Mouse (Mus musculus) small intestine, adult 2 months (tissue): ENCODE measurements at regions not wholly inside any gene's neighbourhood (a gene's known extent, or its start where the extent isn't known, plus 50 kb on each side); places are given as distances from the start of the nearest gene placed in this dataset.

Experiments
- H3K27ac ChIP-seq: fragments of 200-500 bp; 2 replicates; pipeline ENCODE4 v1.5.1; 2012; ENCODE audit warnings: low read depth, low read length, control low read depth, inconsistent platforms; ENCODE audit not compliant: insufficient read depth
- H3K27me3 ChIP-seq: fragments of 200-500 bp; 2 replicates; pipeline ENCODE4 v1.6.1; 2012; ENCODE audit warnings: mild to moderate bottlenecking, moderate library complexity, low read length, inconsistent platforms; ENCODE audit not compliant: control insufficient read depth, insufficient read depth
- H3K36me3 ChIP-seq: fragments of 200-500 bp; 2 replicates; pipeline ENCODE4 v1.6.1; 2012; ENCODE audit warnings: mild to moderate bottlenecking, low read length, control low read depth, inconsistent platforms; ENCODE audit not compliant: control insufficient read depth, insufficient read depth
- H3K4me1 ChIP-seq: fragments of 200-500 bp; 2 replicates; pipeline ENCODE4 v1.6.1; 2012; ENCODE audit warnings: low read length, inconsistent platforms, mixed read lengths; ENCODE audit not compliant: control insufficient read depth, insufficient read depth, insufficient read length
- H3K4me3 ChIP-seq: fragments of 200-500 bp; 2 replicates; pipeline ENCODE4 v1.5.1; 2012; ENCODE audit warnings: low read depth, mild to moderate bottlenecking, control low read depth, inconsistent platforms, low read length, moderate library complexity
- CTCF ChIP-seq: fragments of 200-500 bp; IDR thresholded peaks from 2 replicates; pipeline ENCODE4 v1.5.1; 2012; ENCODE audit warnings: low read depth, mild to moderate bottlenecking, control low read depth, inconsistent platforms, low read length, moderate library complexity, mixed read lengths; ENCODE audit not compliant: insufficient replicate concordance, insufficient read length; ENCODE audit errors: extremely low read depth
- POLR2A ChIP-seq: fragments of 200-500 bp; IDR thresholded peaks from 2 replicates; pipeline ENCODE4 v1.6.1; 2012; ENCODE audit warnings: low read depth, mild to moderate bottlenecking, control low read depth, inconsistent platforms, low read length, moderate library complexity
- WGBS: fragments of 180-500 bp; shearing (Covaris S2); methylation state at CpG from one replicate; pipeline ENCODE4 v1.1.7; 2018; 5-methylcytosine and 5-hydroxymethylcytosine counted together

DNA sequence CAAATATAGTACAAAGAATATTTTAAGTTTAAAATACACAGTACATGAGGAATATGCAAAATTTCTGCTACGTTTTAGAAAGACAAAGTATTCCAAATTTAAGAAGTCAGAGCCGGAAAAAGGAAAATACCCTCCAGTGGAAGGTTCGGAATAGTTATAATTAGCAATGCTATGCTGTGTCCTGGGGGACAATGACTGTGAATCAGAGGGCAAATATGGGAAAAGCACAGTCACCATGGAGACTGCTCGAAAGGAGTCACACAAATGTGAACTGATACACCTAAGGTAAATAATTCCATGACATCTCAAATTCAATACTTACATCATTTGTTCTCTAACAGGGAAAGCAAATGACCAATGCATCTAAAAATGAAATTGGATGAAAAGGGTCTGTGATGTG, 707.0 kb upstream of the Nectin3 start:
- Histone ChIP-seq H3K27ac (no peak overlapping the region), H3K27me3 (no peaks in the 10 kb centered on the region), H3K36me3 (no peaks in the 10 kb centered on the region), H3K4me1 (no peaks in the 10 kb centered on the region), H3K4me3 (no peak overlapping the region)
- WGBS = 83% methylated on average over 4 of the region's 4 CpGs
- no peak for TF ChIP-seq CTCF

DNA sequence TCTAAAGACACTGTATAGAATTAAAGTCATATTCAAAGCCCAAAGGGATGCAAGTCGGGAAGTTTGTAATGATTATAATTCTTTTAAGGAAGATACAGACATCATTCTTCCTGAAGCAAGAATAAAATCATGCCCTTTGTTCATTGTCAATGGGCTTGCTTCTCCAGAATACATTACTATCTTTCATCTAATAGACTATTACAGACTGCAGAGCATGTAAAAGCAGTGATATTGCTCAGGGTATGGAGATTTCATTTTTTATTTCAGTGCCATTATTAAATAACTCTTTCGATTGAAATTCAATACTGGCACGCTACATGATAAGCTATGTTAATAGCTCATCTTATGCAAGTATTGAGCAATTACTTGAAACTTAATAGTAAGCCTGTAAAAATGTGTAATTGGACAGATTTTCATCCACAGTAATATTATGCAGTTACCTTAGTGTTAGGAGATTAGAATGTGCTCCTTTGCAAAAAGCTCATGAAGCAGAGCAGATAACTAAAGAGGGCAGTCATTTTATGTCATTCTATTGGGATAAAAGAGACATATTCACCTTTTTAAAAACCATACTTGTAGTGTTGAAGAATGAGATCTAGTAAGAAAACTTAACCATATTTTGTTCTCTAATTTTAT, 706.5 kb upstream of the Nectin3 start:
- 72% methylated on average over 3 of the region's 3 CpGs for WGBS
- Histone ChIP-seq H3K27me3 (no peaks in the 10 kb centered on the region), H3K36me3 (no peaks in the 10 kb centered on the region), H3K4me1 (no peaks in the 10 kb centered on the region), H3K27ac (no peak overlapping the region), H3K4me3 (no peak overlapping the region)
- TF ChIP-seq CTCF = no peak
- no peak for TF ChIP-seq POLR2A

DNA sequence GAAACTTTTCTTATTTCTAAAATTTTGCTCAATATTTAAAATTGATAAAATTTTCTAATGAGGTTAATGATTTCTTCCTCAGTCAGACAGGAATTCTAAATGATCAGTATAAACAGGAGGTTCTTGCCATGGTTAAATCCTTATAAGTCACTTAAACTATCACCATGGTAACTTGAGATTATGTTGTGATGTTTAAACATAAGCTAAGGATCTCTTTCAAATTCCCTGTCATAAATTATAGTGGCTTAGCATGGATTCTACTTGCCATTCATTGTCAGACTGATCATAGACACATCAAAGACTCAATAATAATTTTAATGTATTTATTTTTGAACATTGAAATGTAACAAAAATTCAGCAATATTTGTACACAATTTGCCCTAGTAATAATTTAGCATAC, 705.7 kb upstream of the Nectin3 start:
- Histone ChIP-seq H3K4me1 (no peaks in the 10 kb centered on the region), H3K36me3 (no peaks in the 10 kb centered on the region), H3K27ac (no peak overlapping the region), H3K4me3 (no peak overlapping the region), H3K27me3 (no peaks in the 10 kb centered on the region)
- no peak for TF ChIP-seq CTCF
- TF ChIP-seq POLR2A = no peak

DNA sequence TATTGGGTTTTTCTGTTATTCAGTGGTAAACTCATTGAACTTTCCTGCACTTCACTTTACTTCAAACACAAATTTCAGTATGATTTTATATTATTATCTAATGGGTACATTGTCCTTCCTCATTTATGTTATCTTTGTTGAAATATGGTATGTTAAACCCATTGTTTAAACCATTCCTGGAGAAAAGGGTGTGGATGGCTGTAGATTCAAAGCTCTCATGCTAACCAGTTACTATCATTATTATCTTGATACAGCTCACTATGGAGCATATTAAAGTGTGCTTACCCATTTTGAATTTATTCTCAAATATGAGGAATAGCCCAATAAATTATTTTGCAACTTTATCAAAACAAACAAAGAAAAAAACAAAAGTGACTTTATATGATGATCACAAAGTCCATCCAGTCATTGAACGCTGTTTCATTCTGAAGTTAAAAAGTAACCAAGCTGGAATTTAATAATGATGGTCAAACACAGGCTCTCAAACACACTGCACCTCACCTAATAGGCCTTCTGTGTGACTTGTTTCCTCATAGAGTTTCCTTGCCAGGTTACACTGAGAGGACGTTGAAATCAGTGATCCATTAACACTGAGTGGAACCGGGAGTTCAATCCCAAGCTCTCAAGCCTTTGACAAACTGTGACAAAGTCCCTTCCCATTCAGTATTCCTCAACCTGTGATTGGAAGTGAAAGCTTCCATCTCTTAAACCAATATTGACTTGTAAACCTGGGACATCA, 673.3 kb upstream of the Nectin3 start:
- Histone ChIP-seq H3K4me1 (peaks cover 2% of the 10 kb centered on the region; the same call in 1 of the 2 replicates), H3K36me3 (no peaks in the 10 kb centered on the region), H3K27ac (peak overlapping the region; percentile 60; the same call in 1 of the 2 replicates), H3K27me3 (no peaks in the 10 kb centered on the region), H3K4me3 (no peak overlapping the region)
- 27% methylated on average over 3 of the region's 3 CpGs for WGBS
- no peak for TF ChIP-seq CTCF
- no peak for TF ChIP-seq POLR2A

DNA sequence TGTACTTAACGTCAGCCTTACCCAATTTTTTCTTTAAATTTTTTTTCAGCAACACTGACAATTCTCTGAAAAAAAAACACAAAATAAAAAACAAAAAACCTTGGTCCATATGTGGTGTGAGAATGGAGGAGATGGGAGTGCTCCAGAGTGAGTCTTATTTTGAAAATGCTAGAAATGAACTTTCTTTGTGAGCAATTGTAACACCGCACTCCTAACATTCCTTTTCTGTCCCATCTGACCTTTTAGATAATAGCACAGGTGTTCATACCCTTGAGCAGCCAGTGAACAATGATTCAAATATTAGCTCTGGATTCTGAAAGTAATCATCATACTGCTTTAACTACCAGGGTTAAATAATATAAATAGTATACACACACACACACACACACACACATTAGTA, 666.2 kb upstream of the Nectin3 start:
- WGBS = 74% methylated on average over 2 of the region's 2 CpGs
- Histone ChIP-seq H3K4me3 (no peak overlapping the region), H3K27me3 (no peaks in the 10 kb centered on the region), H3K27ac (no peak overlapping the region), H3K36me3 (no peaks in the 10 kb centered on the region), H3K4me1 (no peaks in the 10 kb centered on the region)
- TF ChIP-seq CTCF = no peak
- no peak for TF ChIP-seq POLR2A
